Mouse (Mus musculus) heart, adult 8-10 months (tissue): ENCODE data around the gene Gm28038. TPM values are rescaled to one million over a fixed set of nuclear protein-coding genes. Genes with fewer than 3 reads are reported as not detected.

Experiments used
- DNase-seq: peaks from one replicate; pipeline ENCODE4 v3.0.0; 2022; ENCODE audit warnings: low spot score
- total RNA-seq, 4 experiments: library from RNA; stranded (reverse); gene quantifications; 2 replicates each; pipeline ENCODE4 v1.2.4; 2022

The Gm28038 gene
- total RNA-seq, 4 experiments from 2014 or later = 1.3 to 3.7 TPM; not detected in 2

- no peak for DNase-seq
Measured at GRCm38 (mm10) chr2:30345971-30346676, 65.3 kb downstream of the Gm28038 start.

GRCm38 (mm10) chr2:30349196-30349595 is 68.4 kb downstream of the Gm28038 start:
- DNase-seq = no peak

Other genes starting within 250 kb of the Gm28038 start
- 1 to 10 TPM; 6.5 to 9.2 (median 7.8) TPM for gene Wdr34, start 232.2 kb upstream of the Gm28038 start, total RNA-seq
- gene Set, start 223.7 kb upstream of the Gm28038 start, total RNA-seq = 100 to 1,000 TPM in 2 of 4 experiments, 10 to 100 TPM in 2; 98.3 to 109 (median 100) TPM
- 10 to 100 TPM in 2 of 4 experiments, 1 to 10 TPM in 2; 9.0 to 11.2 (median 10.1) TPM for gene Pkn3, start 203.4 kb upstream of the Gm28038 start, total RNA-seq
- 1 to 10 TPM; 2.3 to 4.1 (median 3.6) TPM for gene Zdhhc12, start 187.4 kb upstream of the Gm28038 start, total RNA-seq
- gene Zer1, start 156.5 kb upstream of the Gm28038 start, total RNA-seq = 10 to 100 TPM; 24.9 to 27.6 (median 25.8) TPM
- 10 to 100 TPM; 14.8 to 19.9 (median 17.6) TPM for gene Tbc1d13, start 147.3 kb upstream of the Gm28038 start, total RNA-seq
- 100 to 1,000 TPM in 1 of 4 experiments, 10 to 100 TPM in 3; 93.9 to 101 (median 96.8) TPM for gene Endog, start 109.5 kb upstream of the Gm28038 start, total RNA-seq
- 1 to 10 TPM; 5.3 to 6.3 (median 6.0) TPM for gene Spout1, start 102.6 kb upstream of the Gm28038 start, total RNA-seq
- gene Kyat1, start 75.2 kb upstream of the Gm28038 start, total RNA-seq = 10 to 100 TPM; 32.6 to 36.9 (median 34.7) TPM
- gene Lrrc8a, start 43.3 kb upstream of the Gm28038 start, total RNA-seq = 10 to 100 TPM; 50.2 to 66.4 (median 61.0) TPM
- gene Gm28035, start 40.5 kb upstream of the Gm28038 start, total RNA-seq = 1 to 10 TPM; 1.8 to 6.1 (median 3.6) TPM
- 100 to 1,000 TPM in 3 of 4 experiments, 10 to 100 TPM in 1; 97.7 to 135 (median 112) TPM for gene Phyhd1, start 14.8 kb upstream of the Gm28038 start, total RNA-seq
- gene Dolk, start 5.3 kb downstream of the Gm28038 start, total RNA-seq = 10 to 100 TPM; 20.8 to 25.2 (median 24.1) TPM
- 10 to 100 TPM; 15.3 to 19.8 (median 16.4) TPM for gene Nup188, start 5.4 kb downstream of the Gm28038 start, total RNA-seq
- gene Sh3glb2, start 78.3 kb downstream of the Gm28038 start, total RNA-seq = 10 to 100 TPM; 37.2 to 45.5 (median 41.6) TPM
- gene Miga2, start 83.2 kb downstream of the Gm28038 start, total RNA-seq = 10 to 100 TPM; 66.5 to 76.0 (median 71.4) TPM
- 1 to 10 TPM; 5.7 to 9.8 (median 7.9) TPM for gene Dolpp1, start 111.2 kb downstream of the Gm28038 start, total RNA-seq
- gene Crat, start 134.8 kb downstream of the Gm28038 start, total RNA-seq = 100 to 1,000 TPM; 490 to 636 (median 559) TPM
- gene Ptpa, start 135.0 kb downstream of the Gm28038 start, total RNA-seq = 100 to 1,000 TPM in 1 of 4 experiments, 10 to 100 TPM in 3; 74.6 to 100 (median 83.0) TPM
- 1 to 10 TPM; 2.4 to 5.0 (median 4.3) TPM for gene Ier5l, start 193.2 kb downstream of the Gm28038 start, total RNA-seq